Mouse (Mus musculus): ENCODE data around the gene Eci1. TPM values are rescaled to one million over a fixed set of nuclear protein-coding genes. Genes with fewer than 3 reads are reported as not detected.
"Not testable (repeated sequence)": the region's sequence is repeated elsewhere in the genome, so short reads cannot be mapped to it uniquely, and the experiment has no call there.

Gene Eci1
- polyA plus RNA-seq (2012; rRNA removed), result 87.3 and 119 TPM in 2 replicates

DNA sequence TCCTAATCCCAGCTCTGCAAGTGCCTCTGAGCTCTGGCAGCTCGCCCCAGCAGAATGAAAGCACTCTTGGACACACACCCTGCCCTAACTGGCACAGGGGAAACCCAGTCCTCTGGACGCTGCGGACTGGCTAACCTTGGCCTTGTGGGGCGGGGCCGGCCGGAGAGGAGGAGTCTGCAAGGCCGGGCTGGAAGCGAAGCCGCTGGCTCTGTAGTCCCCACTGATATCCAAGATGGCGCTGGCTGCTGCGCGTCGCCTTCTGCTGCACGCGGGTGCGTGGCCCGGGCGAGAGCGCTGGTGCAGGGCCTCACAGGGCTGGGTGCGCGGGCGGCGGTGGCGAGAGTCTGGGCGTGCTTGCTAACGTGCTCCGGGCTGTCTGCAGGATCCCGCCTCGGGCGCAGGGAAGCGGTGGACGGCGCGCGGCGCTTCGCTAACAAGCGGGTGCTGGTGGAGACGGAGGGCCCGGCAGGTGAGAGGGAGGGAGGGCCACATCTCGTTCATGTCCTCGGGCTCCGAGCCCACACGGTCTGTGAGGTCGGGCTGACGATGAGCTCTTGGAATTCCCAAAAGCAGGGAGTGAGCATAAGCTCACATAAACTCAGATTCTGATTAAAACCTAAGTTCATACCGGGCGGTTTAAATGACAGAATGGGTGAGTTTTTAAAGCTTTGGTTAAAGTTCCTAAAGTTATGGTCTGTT is at the start of gene Eci1:
Gene Eci1 (plus strand): TSS at position 171 of the 699 bp plus-strand sequence.
- WGBS, result under 1% methylated on average over 48 of the region's 48 CpGs
- peak; percentile 94 for DNase-seq (ENCODE audit: low read depth, low spot score)

DNA sequence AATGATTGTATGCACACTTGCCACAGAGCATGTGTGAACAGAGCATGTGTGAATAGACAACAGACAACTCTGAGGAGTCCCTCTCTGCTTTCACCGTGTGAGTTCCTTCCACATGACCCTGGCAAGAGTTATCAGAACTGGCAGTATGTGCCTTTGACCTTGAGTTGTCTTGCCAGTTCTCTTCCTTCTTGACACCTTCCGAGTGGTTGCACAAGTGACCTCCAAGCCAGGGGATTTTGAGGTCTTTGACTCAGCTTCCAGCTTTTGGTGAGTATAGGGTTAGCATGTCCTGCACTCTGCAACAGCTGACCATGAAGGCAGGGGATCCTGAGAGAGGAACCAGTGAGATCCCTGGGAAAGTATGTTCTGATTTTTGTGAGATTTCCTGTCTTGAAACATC is 47.9 kb upstream of the Eci1 start:
- 73% methylated on average over 2 of the region's 2 CpGs for WGBS
- DNase-seq (ENCODE audit: low read depth, low spot score), result no peak

- WGBS, result 68% methylated on average over 8 of the region's 8 CpGs
- no peak for DNase-seq (ENCODE audit: low read depth, low spot score)
These were observed 42.7 kb upstream of the Eci1 start for GRCm38 (mm10) chr17:24383789-24384188.

DNA sequence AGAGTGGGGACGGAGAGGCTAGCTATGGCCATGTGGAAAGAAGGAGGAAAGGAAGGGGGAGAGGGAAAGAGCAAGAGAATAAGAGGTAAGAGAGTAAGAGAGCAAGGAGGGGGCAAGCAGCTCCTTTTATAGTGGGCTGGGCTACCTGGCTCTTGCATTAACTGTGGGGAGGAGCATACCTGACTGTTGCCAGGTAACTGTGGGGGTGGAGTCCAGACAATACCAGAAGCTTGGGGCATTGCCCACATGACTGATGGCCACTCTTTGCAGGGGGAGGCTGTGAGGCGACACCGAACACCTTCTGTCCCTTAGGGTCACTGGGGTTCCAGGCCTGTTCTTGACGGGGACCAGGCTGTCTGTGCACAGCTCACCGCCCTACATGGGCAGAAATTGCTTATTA is 37.7 kb upstream of the Eci1 start:
- no peak for DNase-seq (ENCODE audit: low read depth, low spot score)
- WGBS, result 92% methylated on average over 5 of the region's 5 CpGs

GRCm38 (mm10) chr17:24389865-24390264 is 36.6 kb upstream of the Eci1 start:
- peak; percentile 18 for DNase-seq (ENCODE audit: low read depth, low spot score)
- 9% methylated on average over 2 of the region's 2 CpGs for WGBS

DNA sequence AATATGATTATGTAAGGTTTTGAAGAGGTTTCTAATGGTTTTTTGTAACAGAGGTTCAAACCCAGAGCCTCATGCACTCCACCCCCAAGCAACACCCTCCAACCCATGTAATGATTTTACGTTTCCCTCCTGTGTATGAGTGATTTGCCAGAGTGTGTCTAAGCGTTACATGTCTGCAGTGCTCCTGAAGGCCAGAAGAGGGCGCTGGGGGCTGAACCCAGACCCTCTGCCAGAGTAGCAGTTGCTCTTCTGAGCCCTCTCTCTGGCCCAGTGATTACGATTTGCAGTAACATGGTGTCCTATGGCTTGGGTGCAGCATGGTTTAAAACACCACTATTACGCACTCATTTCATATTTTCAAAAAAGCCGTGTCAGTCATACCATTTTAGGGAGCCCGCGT is 35.3 kb upstream of the Eci1 start:
- DNase-seq (ENCODE audit: low read depth, low spot score), result no peak
- 78% methylated on average over 8 of the region's 8 CpGs for WGBS

- peak; percentile 60 for DNase-seq (ENCODE audit: low read depth, low spot score)
- 11% methylated on average over 4 of the region's 4 CpGs for WGBS
These were observed 32.9 kb upstream of the Eci1 start for GRCm38 (mm10) chr17:24393527-24393926.

GRCm38 (mm10) chr17:24394456-24394855 is 32.0 kb upstream of the Eci1 start:
- 70% methylated on average over 7 of the region's 7 CpGs for WGBS
- no peak for DNase-seq (ENCODE audit: low read depth, low spot score)

DNA sequence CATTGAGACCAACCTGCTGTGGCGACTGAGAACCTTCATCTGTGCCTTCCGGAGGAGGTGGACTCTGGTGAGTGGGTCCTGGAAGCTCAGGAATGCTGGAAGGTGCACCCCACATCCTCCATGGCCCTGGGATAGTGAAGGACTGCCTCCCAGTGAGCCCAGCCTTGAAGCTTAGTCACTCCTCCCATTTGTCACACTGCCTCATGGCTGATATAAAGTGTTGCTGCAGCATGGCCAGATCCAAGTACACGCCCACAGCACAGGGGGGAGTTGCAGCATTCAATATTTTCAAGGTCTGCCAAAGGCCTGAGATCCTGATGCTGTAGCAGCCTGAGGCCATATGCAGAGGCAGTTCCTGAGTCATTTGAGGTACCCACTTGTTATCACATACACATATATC is 24.1 kb upstream of the Eci1 start:
- DNase-seq (ENCODE audit: low read depth, low spot score), result no peak
- 86% methylated on average over 3 of the region's 3 CpGs for WGBS

DNA sequence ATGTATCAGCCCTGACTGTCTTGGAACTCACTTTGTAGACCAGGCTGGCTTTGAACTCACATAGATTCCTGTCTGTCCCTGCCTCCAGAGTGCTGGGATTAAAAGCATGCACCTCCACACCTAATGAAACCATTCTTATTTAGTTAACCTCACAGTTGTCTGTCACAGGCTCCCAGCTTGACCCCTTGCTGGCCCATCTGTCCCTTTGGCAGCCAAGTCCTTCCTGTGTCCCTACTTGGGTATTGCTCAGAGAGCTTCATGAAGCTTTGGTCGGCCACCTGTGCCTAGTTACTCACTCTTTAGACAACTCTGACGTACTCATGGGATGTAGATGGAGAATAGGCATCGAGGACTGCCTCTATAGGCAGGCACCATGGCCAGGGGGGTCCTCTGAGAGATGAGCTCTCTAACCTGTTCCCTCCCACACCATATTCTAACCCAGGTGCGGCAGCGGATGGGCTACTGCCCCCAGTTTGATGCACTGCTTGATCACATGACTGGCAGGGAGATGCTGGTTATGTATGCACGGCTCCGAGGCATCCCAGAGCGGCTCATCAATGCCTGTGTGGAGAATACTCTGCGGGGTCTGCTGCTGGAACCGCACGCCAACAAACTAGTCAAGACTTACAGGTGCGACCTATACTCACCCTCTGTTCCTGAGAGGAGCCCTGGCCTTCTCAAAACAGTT is 19.2 kb upstream of the Eci1 start:
- 88% methylated on average over 12 of the region's 12 CpGs for WGBS
- DNase-seq (ENCODE audit: low read depth, low spot score), result no peak

DNA sequence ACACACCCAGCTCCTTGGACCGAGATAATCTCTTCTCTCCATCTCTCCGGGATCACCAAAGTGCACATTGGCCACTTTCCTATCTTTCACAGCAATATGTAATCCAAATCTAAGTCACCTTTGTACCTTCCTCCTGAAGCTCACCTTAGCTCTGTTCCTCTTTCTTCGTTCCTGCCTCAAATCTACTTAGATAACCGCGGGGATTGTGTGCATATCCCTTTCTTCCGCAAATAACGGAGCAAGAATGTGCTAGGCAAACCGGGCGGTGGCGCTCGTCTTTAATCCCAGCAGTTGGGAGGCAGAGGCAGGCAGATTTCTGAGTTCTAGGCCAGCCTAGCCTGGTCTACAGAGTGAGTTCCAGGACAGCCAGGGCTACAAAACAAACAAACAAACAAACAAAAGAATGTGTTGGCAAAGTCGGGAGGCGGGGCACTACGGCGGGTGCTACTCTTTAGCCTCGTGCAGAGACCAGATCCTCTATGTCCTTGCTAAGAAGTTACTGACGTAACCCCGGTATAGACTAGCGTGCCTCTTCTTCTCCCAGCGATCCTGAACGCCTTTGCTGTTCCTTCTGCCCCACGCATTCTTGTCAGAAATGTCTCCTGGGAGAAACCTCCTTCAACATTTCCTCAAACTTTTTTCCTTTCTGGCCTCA is 12.8 kb upstream of the Eci1 start:
- no peak for DNase-seq (ENCODE audit: low read depth, low spot score)
- 9% methylated on average over 22 of the region's 22 CpGs for WGBS

DNA sequence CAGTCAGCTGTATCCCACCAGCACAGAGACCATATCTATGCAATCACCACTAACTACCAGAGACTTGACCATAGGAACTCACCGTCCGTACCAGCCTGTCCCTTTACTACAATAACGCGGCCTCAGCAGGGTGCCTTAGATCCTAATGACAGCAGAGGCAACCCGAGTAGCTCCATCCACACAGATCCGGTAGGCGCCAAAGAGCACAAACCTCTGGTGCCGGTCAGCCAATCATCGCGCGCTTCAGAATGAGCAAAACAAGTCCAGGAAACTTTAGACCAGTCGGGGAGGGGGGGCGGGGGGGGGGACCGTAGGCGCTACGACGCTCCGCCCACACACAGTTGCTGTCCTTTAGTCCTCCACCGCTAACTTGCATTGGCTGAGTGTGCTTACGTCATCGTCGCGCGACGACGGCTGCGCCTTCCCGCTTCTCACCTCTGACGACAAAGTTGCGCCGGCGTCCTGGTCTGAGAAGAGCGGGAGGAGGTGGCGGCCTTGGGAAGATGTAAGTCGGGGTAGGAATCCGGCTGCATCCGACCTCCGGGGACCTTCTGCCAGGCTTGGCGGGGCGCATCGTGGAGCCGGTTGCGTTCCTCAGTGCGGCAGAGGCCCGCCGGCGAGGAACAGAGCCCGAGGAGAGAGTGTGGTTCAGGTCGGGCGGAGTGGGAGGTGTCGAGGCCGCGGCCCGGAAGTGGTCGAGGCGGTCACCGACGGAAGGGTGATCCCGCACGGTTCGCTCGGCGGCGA is 12.0 kb upstream of the Eci1 start, which contains the start of gene Rnps1:
Gene Rnps1 (plus strand): TSS at position 336 of the 747 bp plus-strand sequence.
- DNase-seq (ENCODE audit: low read depth, low spot score), result peak; percentile 97
- under 1% methylated on average over 64 of the region's 64 CpGs for WGBS

- no peak for DNase-seq (ENCODE audit: low read depth, low spot score)
- WGBS, result under 1% methylated on average over 21 of the region's 21 CpGs
These were observed 11.4 kb upstream of the Eci1 start for GRCm38 (mm10) chr17:24415011-24415410.

- WGBS, result 55% methylated on average over 3 of the region's 3 CpGs
- DNase-seq (ENCODE audit: low read depth, low spot score), result no peak
These were observed 10.3 kb upstream of the Eci1 start for GRCm38 (mm10) chr17:24416051-24416652.

DNA sequence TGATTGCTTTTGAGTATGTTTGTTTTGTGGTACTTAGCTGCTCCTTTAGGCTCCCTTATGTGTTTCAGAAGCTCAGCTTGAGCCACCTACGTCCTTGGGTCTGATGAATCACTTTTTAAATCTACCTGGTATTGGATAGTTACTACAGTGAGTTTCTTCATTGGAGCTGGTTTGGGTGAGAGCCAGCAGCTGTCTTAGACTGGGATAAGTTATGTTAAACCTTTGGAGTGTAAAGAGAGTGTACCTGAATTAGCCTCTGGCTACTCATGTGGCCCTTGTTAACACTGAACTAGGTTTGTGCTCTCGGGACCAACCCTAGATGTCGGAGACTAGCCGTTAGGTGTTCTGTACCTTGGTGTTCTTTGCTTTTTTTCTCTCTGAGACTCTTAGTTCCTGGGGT is 3.3 kb upstream of the Eci1 start:
- 80% methylated on average over 4 of the region's 4 CpGs for WGBS
- DNase-seq (ENCODE audit: low read depth, low spot score), result no peak

DNA sequence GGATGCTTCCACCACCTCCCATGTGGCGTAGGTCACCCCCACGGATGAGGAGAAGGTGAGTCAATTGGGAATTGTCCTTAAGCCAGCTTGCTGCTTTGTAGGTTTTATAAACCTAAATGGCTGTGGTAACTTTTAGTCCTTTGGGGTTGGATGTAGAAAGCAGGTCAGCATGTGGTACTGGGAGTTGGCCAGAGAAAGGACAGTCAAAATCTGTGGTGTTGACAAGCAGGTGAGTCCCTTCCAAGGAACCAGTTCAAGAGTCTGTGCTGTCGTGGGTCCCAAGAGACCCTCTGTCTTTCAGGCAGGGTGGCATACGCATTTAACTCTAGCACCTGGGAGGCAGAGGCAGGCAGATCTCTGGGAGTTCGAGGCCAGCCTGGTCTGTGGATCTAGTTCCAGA is 2.0 kb upstream of the Eci1 start:
- no peak for DNase-seq (ENCODE audit: low read depth, low spot score)
- WGBS, result 89% methylated on average over 5 of the region's 5 CpGs

GRCm38 (mm10) chr17:24425326-24425725 is 1.1 kb upstream of the Eci1 start:
- DNase-seq (ENCODE audit: low read depth, low spot score), result not testable (repeated sequence)
- whole genome bisulfite sequencing, result 38% methylated on average over 6 of the region's 8 CpGs

- 42% methylated on average over 7 of the region's 7 CpGs for WGBS
These were observed 536 bp upstream of the Eci1 start for GRCm38 (mm10) chr17:24425905-24426304.

DNA sequence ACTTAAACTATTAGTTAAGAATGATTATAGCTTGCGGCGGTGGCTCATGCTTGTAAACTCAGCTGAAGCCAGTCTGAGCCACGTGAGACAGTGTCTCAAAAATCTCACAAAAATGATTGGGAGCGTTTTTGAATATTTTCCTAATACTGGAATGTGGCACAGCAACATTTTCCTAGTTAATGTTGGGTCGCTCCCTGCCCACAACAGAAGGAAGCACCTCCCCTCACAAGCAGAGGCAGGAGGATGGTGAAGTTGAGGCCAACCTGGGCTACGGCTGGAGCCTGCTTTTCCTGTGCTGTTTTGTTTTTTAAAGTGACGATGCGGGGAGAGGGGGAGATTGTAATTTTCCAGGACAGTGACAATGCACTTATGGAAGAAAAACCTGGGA is 723 bp downstream of the Eci1 start:
- no peak for DNase-seq (ENCODE audit: low read depth, low spot score)
- 2% methylated on average over 8 of the region's 8 CpGs for WGBS

More at GRCm38 (mm10) chr17:24425905-24426304, 536 bp upstream of the Eci1 start:
- DNase-seq (ENCODE audit: low read depth, low spot score), result no peak

All from large intestine, adult 2 months (tissue).